Mouse (Mus musculus) liver, adult 2 months (tissue): ENCODE data around the gene Apom.

Source experiments
- CTCF ChIP-seq: fragments of 200-500 bp; IDR thresholded peaks from 2 replicates; pipeline ENCODE4 v1.5.1; 2011; ENCODE audit warnings: low read depth, low read length, control low read depth
- POLR2A ChIP-seq: fragments of 200-500 bp; IDR thresholded peaks from 2 replicates; pipeline ENCODE4 v1.6.1; 2011; ENCODE audit warnings: low read length, control low read depth; ENCODE audit not compliant: insufficient read depth; ENCODE audit errors: extremely low read depth

GRCm38 (mm10) chr17:35100196-35100765, 31.6 kb downstream of the Apom start:
- TF ChIP-seq POLR2A (no peak), CTCF (no peak)
